Mouse (Mus musculus) ES-Bruce4 (cell line): ENCODE data around the gene Lrba. TPM values are rescaled to one million over a fixed set of nuclear protein-coding genes. Genes with fewer than 3 reads are reported as not detected.

Experiments
- H3K27ac ChIP-seq: 2 replicates; pipeline ENCODE4 v1.5.1; 2012; ENCODE audit warnings: low read length, inconsistent platforms; ENCODE audit not compliant: insufficient read depth
- H3K27me3 ChIP-seq: 2 replicates; pipeline ENCODE4 v1.6.1; 2012; ENCODE audit warnings: mild to moderate bottlenecking, low read length, inconsistent platforms; ENCODE audit not compliant: control insufficient read depth, poor library complexity, insufficient read depth, severe bottlenecking
- H3K36me3 ChIP-seq: 2 replicates; pipeline ENCODE4 v1.6.1; 2012; ENCODE audit warnings: inconsistent platforms, mild to moderate bottlenecking, low read length, moderate library complexity; ENCODE audit not compliant: control insufficient read depth, poor library complexity, insufficient read depth, severe bottlenecking
- H3K4me1 ChIP-seq: one replicate; pipeline ENCODE4 v1.8.1; 2011; ENCODE audit warnings: low read length; ENCODE audit not compliant: control insufficient read depth, insufficient read depth
- H3K4me3 ChIP-seq: 2 replicates; pipeline ENCODE4 v1.5.1; 2011; ENCODE audit warnings: low read depth, mild to moderate bottlenecking, low read length
- H3K9ac ChIP-seq: 2 replicates; pipeline ENCODE4 v1.6.1; 2012; ENCODE audit warnings: low read depth, mild to moderate bottlenecking, inconsistent platforms; ENCODE audit not compliant: poor library complexity, severe bottlenecking
- H3K9me3 ChIP-seq: replicated peaks from 2 replicates; pipeline ENCODE4 v1.6.1; 2012; ENCODE audit warnings: mild to moderate bottlenecking, low read length, inconsistent platforms; ENCODE audit not compliant: control insufficient read depth, poor library complexity, insufficient read depth, severe bottlenecking
- CTCF ChIP-seq: IDR thresholded peaks from one replicate; pipeline ENCODE4 v1.8.1; 2011; ENCODE audit warnings: low read depth, low read length
- EP300 ChIP-seq: IDR thresholded peaks from 2 replicates; pipeline ENCODE4 v1.6.1; 2011; ENCODE audit warnings: low read depth, low read length; ENCODE audit not compliant: insufficient read depth
- POLR2A ChIP-seq: IDR thresholded peaks from one replicate; pipeline ENCODE4 v1.8.1; 2011; ENCODE audit warnings: low read length; ENCODE audit not compliant: insufficient read depth
- polyA plus RNA-seq: library from polyadenylated mRNA; stranded (reverse); fragments of >200 nt; gene quantifications from 2 replicates; pipeline ENCODE4 v1.2.4, GENCODE M21; 2011; ENCODE audit warnings: low read depth; ENCODE audit not compliant: missing spikeins, insufficient read depth, insufficient read length

The Lrba gene
- polyA plus RNA-seq, 1 experiment: 24.5 TPM

- no peak overlapping the region for H3K4me3 ChIP-seq
- no peaks in the 10 kb centered on the region for H3K27me3 ChIP-seq
- no peaks in the 10 kb centered on the region for H3K4me1 ChIP-seq
- H3K36me3 ChIP-seq: no peaks in the 10 kb centered on the region
- no peak overlapping the region for H3K9ac ChIP-seq
- TF ChIP-seq EP300 (no peak), POLR2A (no peak), CTCF (peak; percentile 98)
- no peak overlapping the region for H3K27ac ChIP-seq
- H3K9me3 ChIP-seq: no peaks in the 10 kb centered on the region
Observed at GRCm38 (mm10) chr3:86812689-86813088, 588.2 kb downstream of the Lrba start.

GRCm38 (mm10) chr3:86818001-86818585 lies 593.6 kb downstream of the Lrba start:
- Histone ChIP-seq H3K4me3 (no peak overlapping the region), H3K27me3 (no peaks in the 10 kb centered on the region), H3K9ac (no peak overlapping the region), H3K9me3 (no peaks in the 10 kb centered on the region), H3K36me3 (no peaks in the 10 kb centered on the region), H3K27ac (no peak overlapping the region), H3K4me1 (no peaks in the 10 kb centered on the region)
- TF ChIP-seq POLR2A: no peak
- no peak for TF ChIP-seq EP300
- no peak for TF ChIP-seq CTCF

- Histone ChIP-seq H3K36me3 (no peaks in the 10 kb centered on the region), H3K9me3 (no peaks in the 10 kb centered on the region), H3K9ac (no peak overlapping the region), H3K27ac (no peak overlapping the region), H3K4me1 (no peaks in the 10 kb centered on the region), H3K27me3 (no peaks in the 10 kb centered on the region), H3K4me3 (no peak overlapping the region)
- no peak for TF ChIP-seq EP300
- TF ChIP-seq CTCF: no peak
- no peak for TF ChIP-seq POLR2A
Observed at GRCm38 (mm10) chr3:86819372-86819771, 594.9 kb downstream of the Lrba start.

GRCm38 (mm10) chr3:86820344-86820743 lies 595.9 kb downstream of the Lrba start:
- Histone ChIP-seq H3K27ac (no peak overlapping the region), H3K9me3 (no peaks in the 10 kb centered on the region), H3K4me1 (no peaks in the 10 kb centered on the region), H3K4me3 (no peak overlapping the region), H3K27me3 (no peaks in the 10 kb centered on the region), H3K9ac (no peak overlapping the region), H3K36me3 (no peaks in the 10 kb centered on the region)
- TF ChIP-seq POLR2A (no peak), CTCF (no peak), EP300 (no peak)

GRCm38 (mm10) chr3:86821383-86821782 lies 596.9 kb downstream of the Lrba start:
- Histone ChIP-seq H3K9ac (no peak overlapping the region), H3K4me1 (no peaks in the 10 kb centered on the region), H3K36me3 (no peaks in the 10 kb centered on the region), H3K27me3 (no peaks in the 10 kb centered on the region), H3K9me3 (no peaks in the 10 kb centered on the region), H3K4me3 (no peak overlapping the region), H3K27ac (no peak overlapping the region)
- TF ChIP-seq CTCF: no peak

- H3K9me3 ChIP-seq: no peaks in the 10 kb centered on the region
- TF ChIP-seq EP300: no peak
- TF ChIP-seq POLR2A: no peak
- TF ChIP-seq CTCF: no peak
- no peaks in the 10 kb centered on the region; the same call in 1 of the 2 replicates for H3K27me3 ChIP-seq
- no peak overlapping the region for H3K27ac ChIP-seq
- H3K4me3 ChIP-seq: no peak overlapping the region
- H3K4me1 ChIP-seq: no peaks in the 10 kb centered on the region
- no peak overlapping the region for H3K9ac ChIP-seq
- H3K36me3 ChIP-seq: no peaks in the 10 kb centered on the region
Observed at GRCm38 (mm10) chr3:86827506-86827905, 603.0 kb downstream of the Lrba start.
